Mouse (Mus musculus) lung, embryonic 16.5 days (tissue): ENCODE data around the gene Zg16. TPM values are rescaled to one million over a fixed set of nuclear protein-coding genes. Genes with fewer than 3 reads are reported as not detected.

Experiments used
- ATAC-seq: fragments of 200-750 bp; cut with Nextera tagmentation; 2 replicates; pipeline ENCODE4 v1.8.0; 2017; ENCODE audit warnings: low read depth, mild to moderate bottlenecking, moderate library complexity
- H3K27ac ChIP-seq: fragments of 300-500 bp; sonication (generic); 2 replicates; pipeline ENCODE4 v1.5.1; 2014; ENCODE audit warnings: mild to moderate bottlenecking, control low read depth, low read length
- H3K27me3 ChIP-seq: fragments of 300-500 bp; sonication (generic); 2 replicates; pipeline ENCODE4 v1.6.1; 2014; ENCODE audit warnings: low read depth, low read length, mixed read lengths; ENCODE audit not compliant: control insufficient read depth, insufficient read depth
- H3K36me3 ChIP-seq: fragments of 300-500 bp; sonication (generic); 2 replicates; pipeline ENCODE4 v1.6.1; 2014; ENCODE audit warnings: low read length; ENCODE audit not compliant: control insufficient read depth, insufficient read depth
- H3K4me1 ChIP-seq: fragments of 300-500 bp; sonication (generic); replicated peaks from 2 replicates; pipeline ENCODE4 v1.6.1; 2014; ENCODE audit warnings: low read length, mixed read lengths; ENCODE audit not compliant: control insufficient read depth, insufficient read depth
- H3K4me2 ChIP-seq: fragments of 300-500 bp; sonication (generic); 2 replicates; pipeline ENCODE4 v1.6.1; 2014; ENCODE audit warnings: low read depth, low read length, control low read depth
- H3K4me3 ChIP-seq: fragments of 300-500 bp; sonication (generic); 2 replicates; pipeline ENCODE4 v1.5.1; 2014; ENCODE audit warnings: mild to moderate bottlenecking, low read length, control low read depth
- H3K9ac ChIP-seq: fragments of 300-500 bp; sonication (generic); 2 replicates; pipeline ENCODE4 v1.6.1; 2014; ENCODE audit warnings: low read length, control low read depth
- H3K9me3 ChIP-seq: fragments of 300-500 bp; sonication (generic); 2 replicates; pipeline ENCODE4 v1.6.1; 2016; ENCODE audit warnings: low read length; ENCODE audit not compliant: control insufficient read depth
- WGBS: fragments of 180-500 bp; shearing (Covaris S2); extraction: QIAGEN DNeasy Blood & Tissue Kit; methylation state at CpG from one replicate; pipeline ENCODE4 v1.1.7; 2014; 5-methylcytosine and 5-hydroxymethylcytosine counted together
- polyA plus RNA-seq: library from polyadenylated mRNA; unstranded; fragments of >200 nt; fragmentation: Nextera tagmentation; extraction: Ambion mirVana; gene quantifications from 2 replicates; pipeline ENCODE4 v1.2.1, GENCODE M21; 2015

Zg16 gene
- polyA plus RNA-seq, 1 experiment from 2014 or later: not detected

GRCm38 (mm10) chr7:127014993-127015392, 72.1 kb downstream of the Zg16 start:
- H3K4me3 ChIP-seq: no peak overlapping the region
- no peak overlapping the region for H3K9ac ChIP-seq
- no peak overlapping the region for H3K27ac ChIP-seq
- WGBS: 91% methylated on average over 12 of the region's 12 CpGs
- H3K27me3 ChIP-seq: no peaks in the 10 kb centered on the region
- peaks cover 45% of the 10 kb centered on the region for H3K4me1 ChIP-seq
- peaks cover 5% of the 10 kb centered on the region; the same call in 1 of the 2 replicates for H3K36me3 ChIP-seq
- H3K4me2 ChIP-seq: peak overlapping the region; percentile 72
- H3K9me3 ChIP-seq: no peaks in the 10 kb centered on the region
- no peak for ATAC-seq

DNA sequence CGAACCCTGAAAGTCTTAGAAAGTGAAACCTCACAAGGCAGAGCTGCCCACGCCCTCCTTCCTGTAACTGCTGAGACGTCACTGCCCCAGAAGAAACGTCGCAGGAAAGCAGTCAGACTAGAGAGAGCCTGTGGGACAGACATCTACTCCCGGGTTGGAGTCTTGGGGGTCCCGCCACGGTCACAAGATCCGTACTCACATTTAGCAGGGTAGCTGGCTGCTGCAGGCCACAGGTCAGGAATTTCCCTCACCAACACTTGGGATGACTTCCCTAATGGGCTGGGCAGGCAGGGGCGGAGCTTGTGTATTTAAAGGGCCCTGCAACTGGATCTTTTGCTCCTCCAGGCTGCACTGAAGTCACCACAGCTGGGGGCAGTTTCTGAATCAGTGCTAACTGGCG, 72.8 kb downstream of the Zg16 start, which contains the start of gene Mvp:
Gene Mvp, minus strand, starts transcription at position 302 of the 400 bp plus-strand sequence.
- Histone ChIP-seq H3K4me3 (peak within 1 kb of the TSS; percentile 56), H3K4me1 (peaks cover 41% of the 10 kb centered on the region), H3K36me3 (peaks cover 5% of the 10 kb centered on the region; the same call in 1 of the 2 replicates), H3K27me3 (no peaks in the 10 kb centered on the region), H3K9ac (peak within 1 kb of the TSS; percentile 59), H3K27ac (peak within 1 kb of the TSS; percentile 51), H3K4me2 (peak within 1 kb of the TSS; percentile 72), H3K9me3 (no peaks in the 10 kb centered on the region)
- WGBS: 15% methylated on average over 11 of the region's 11 CpGs
- 0 out of 2 replicates have a peak, but pooled peaks have one; percentile 13 for ATAC-seq

GRCm38 (mm10) chr7:127013385-127013784, 73.7 kb downstream of the Zg16 start:
- H3K4me1 ChIP-seq: peaks cover 39% of the 10 kb centered on the region
- no peak for ATAC-seq
- no peak overlapping the region for H3K4me2 ChIP-seq
- WGBS: 92% methylated on average over 6 of the region's 6 CpGs
- no peak overlapping the region for H3K9ac ChIP-seq
- peaks cover 5% of the 10 kb centered on the region; the same call in 1 of the 2 replicates for H3K36me3 ChIP-seq
- H3K9me3 ChIP-seq: no peaks in the 10 kb centered on the region
- H3K4me3 ChIP-seq: no peak overlapping the region
- no peaks in the 10 kb centered on the region for H3K27me3 ChIP-seq
- H3K27ac ChIP-seq: no peak overlapping the region

- Histone ChIP-seq H3K27me3 (no peaks in the 10 kb centered on the region), H3K4me1 (peaks cover 35% of the 10 kb centered on the region), H3K36me3 (peaks cover 5% of the 10 kb centered on the region; the same call in 1 of the 2 replicates), H3K4me2 (no peak overlapping the region), H3K27ac (no peak overlapping the region), H3K9me3 (no peaks in the 10 kb centered on the region), H3K9ac (no peak overlapping the region), H3K4me3 (no peak overlapping the region)
- 93% methylated on average over 10 of the region's 10 CpGs for WGBS
- ATAC-seq: no peak
These were observed 74.3 kb downstream of the Zg16 start for GRCm38 (mm10) chr7:127012845-127013244.

DNA sequence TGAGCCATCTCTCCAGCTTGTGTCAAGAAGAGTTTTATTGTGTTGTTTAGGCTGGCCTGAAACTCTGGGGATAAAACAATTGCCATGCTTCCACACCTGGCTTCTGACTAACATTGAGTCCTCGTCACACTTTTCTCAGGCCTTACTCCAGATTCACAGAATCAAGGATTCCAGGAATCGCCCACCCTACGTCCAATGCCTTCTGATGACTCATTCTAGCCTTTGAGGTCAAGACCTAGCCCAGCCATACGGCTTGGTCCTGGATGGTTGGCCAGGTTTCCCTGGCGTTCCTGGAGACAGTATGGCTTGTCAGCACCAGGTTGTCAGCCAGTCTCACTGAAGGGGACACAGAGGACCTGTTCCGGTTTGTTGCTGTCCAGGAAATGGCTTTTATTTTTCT, 74.8 kb downstream of the Zg16 start:
- WGBS: 79% methylated on average over 6 of the region's 6 CpGs
- Histone ChIP-seq H3K4me1 (peaks cover 32% of the 10 kb centered on the region), H3K27ac (no peak overlapping the region), H3K36me3 (peaks cover 5% of the 10 kb centered on the region; the same call in 1 of the 2 replicates), H3K27me3 (no peaks in the 10 kb centered on the region), H3K9ac (no peak overlapping the region), H3K9me3 (no peaks in the 10 kb centered on the region), H3K4me3 (no peak overlapping the region), H3K4me2 (no peak overlapping the region)
- ATAC-seq: no peak

DNA sequence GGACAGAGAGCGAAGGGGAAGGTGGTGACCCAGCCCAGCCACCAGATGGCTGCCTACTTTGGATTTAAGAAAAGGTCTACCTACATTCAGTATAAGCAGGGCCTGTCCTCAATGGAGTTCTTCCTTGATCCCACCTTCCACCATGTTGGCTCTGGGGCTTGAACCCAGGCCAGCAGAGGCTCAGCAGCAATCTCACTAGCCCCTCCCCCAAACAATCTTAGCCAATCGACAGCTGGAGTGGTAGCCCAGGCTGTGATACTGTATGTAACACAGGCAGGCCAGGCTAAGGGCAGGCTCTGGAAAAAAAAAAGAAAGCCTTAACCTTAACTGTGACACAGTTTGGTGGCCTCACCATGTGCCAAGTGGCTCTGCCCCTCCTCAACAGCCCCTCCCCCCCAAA, 75.4 kb downstream of the Zg16 start:
- H3K27ac ChIP-seq: no peak overlapping the region
- H3K4me2 ChIP-seq: no peak overlapping the region
- H3K9ac ChIP-seq: no peak overlapping the region
- H3K4me1 ChIP-seq: peaks cover 32% of the 10 kb centered on the region
- no peaks in the 10 kb centered on the region for H3K27me3 ChIP-seq
- 68% methylated on average over 2 of the region's 2 CpGs for WGBS
- ATAC-seq: no peak
- no peak overlapping the region for H3K4me3 ChIP-seq
- peaks cover 5% of the 10 kb centered on the region; the same call in 1 of the 2 replicates for H3K36me3 ChIP-seq
- H3K9me3 ChIP-seq: no peaks in the 10 kb centered on the region

DNA sequence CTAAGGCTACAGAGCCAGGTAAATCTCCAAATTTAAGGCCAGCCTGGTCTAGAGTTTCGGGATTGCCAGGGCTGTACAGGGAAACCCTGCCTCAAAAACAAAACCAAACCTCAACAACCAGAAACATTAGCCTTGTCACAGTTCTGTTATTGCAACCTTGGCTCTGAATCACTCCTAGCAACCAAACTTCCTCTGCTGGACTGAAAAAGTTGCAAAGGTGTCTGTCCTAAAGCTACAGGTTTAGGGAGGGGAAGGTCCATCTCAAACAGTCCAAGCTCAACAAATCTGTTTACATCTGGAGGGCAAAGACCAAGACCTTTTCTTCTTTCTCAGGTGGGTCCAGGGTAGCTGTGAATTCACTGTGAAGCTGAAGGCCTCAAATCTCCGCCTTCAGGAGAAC, 76.1 kb downstream of the Zg16 start:
- Histone ChIP-seq H3K4me1 (peaks cover 32% of the 10 kb centered on the region), H3K9ac (no peak overlapping the region), H3K36me3 (peaks cover 5% of the 10 kb centered on the region; the same call in 1 of the 2 replicates), H3K4me3 (no peak overlapping the region), H3K27me3 (no peaks in the 10 kb centered on the region), H3K4me2 (no peak overlapping the region), H3K27ac (no peak overlapping the region), H3K9me3 (no peaks in the 10 kb centered on the region)
- 95% methylated on average over 2 of the region's 2 CpGs for WGBS
- no peak for ATAC-seq

DNA sequence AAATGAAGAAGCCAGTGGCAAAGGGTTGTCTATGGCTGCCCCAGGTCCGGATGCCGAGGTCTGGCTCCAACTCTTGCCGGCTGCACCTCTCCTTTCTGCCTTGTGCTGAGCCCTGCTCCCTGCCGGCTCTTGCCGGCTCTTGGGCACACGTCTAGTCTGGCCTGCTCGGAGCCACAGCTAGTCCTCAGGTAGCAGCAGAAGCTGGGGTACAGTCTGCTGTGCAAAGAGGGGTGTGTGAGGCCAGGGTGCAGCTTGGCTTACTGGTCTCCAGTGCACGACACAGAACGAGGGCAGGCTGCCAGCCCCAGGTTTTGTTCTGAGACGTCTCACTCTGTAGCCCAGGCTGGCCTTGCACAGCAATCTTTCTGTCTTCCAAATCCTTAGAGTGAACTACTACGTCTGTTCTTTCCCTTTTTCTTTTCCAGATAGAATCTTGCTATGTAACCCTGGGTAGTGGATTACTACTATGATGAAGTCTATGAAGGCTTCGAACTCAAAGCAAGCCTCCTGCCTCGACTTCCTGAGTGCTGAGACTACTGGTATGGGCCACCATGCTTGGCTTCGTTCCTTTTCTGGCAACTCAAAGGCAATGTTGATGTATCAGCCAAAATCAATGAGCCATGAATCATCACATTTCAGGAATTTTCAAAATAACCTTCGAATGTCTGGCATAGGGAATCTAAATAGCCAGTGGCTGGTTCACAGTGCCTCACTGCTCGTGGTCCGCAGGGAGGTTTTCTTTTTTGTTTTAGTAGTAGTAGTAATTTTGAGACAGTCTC, 77.6 kb downstream of the Zg16 start:
- WGBS: 76% methylated on average over 17 of the region's 17 CpGs
- no peaks in the 10 kb centered on the region for H3K27me3 ChIP-seq
- H3K36me3 ChIP-seq: no peaks in the 10 kb centered on the region
- no peak overlapping the region for H3K9ac ChIP-seq
- no peak for ATAC-seq
- peaks cover 16% of the 10 kb centered on the region for H3K4me1 ChIP-seq
- no peak overlapping the region for H3K4me2 ChIP-seq
- no peaks in the 10 kb centered on the region for H3K9me3 ChIP-seq
- no peak overlapping the region for H3K4me3 ChIP-seq
- H3K27ac ChIP-seq: no peak overlapping the region; the same call in 1 of the 2 replicates

DNA sequence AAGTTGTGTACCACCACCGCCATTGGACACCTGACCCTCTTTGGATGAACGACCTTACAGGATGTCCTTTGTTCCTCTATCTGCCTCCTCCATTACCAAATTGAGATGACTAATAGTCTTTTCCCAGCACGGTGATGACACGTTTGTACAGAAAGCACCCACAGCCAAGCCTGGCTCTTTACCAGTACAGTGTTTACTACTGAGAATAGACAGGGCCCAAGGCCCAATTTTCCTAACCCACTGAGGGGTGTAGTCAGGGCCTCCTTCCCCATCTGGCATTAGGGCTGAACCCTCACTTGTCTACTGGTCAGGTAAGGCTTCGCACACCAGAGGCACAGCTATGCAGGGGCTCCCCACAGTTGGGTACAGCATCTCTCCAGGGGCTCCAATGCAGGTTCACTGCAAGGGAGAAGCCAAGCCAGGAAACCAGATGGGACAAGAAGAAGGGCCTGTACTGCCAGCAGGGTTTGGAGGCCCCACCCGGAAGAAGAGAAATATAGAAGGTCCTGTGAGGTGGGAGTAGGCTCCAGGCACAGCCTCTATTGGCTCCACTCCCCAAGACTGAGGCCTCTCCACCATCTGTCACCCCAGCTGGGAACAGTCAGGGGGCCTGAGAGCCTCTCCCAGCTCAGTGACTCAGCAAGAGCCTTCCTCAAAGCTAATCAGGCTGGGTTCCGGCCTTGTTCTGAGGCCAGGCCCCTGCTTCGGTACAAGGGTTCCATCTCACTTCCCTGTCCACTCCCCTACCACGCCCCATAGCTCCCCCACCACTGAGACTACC, 78.7 kb downstream of the Zg16 start:
- H3K27ac ChIP-seq: peak overlapping the region; percentile 47
- H3K9me3 ChIP-seq: no peaks in the 10 kb centered on the region
- peak; percentile 88 for ATAC-seq
- peak overlapping the region; percentile 49 for H3K9ac ChIP-seq
- 44% methylated on average over 9 of the region's 9 CpGs for WGBS
- H3K4me3 ChIP-seq: no peak overlapping the region
- H3K4me2 ChIP-seq: no peak overlapping the region
- peaks cover 9% of the 10 kb centered on the region for H3K4me1 ChIP-seq
- H3K27me3 ChIP-seq: no peaks in the 10 kb centered on the region
- no peaks in the 10 kb centered on the region for H3K36me3 ChIP-seq
